Mouse (Mus musculus) limb, embryonic 14.5 days (tissue): ENCODE measurements around the gene Tbl1x. TPM values are rescaled to one million over a fixed set of nuclear protein-coding genes. Genes with fewer than 3 reads are reported as not detected.

Experiments used
- ATAC-seq: fragments of 200-750 bp; cut with Nextera tagmentation; 2 replicates; pipeline ENCODE4 v1.8.0; 2017; ENCODE audit warnings: low read depth, moderate number of reproducible peaks, moderate TSS enrichment; ENCODE audit not compliant: low FRiP score
- DNase-seq: peaks from one replicate; pipeline ENCODE4 v3.0.0-alpha.2; 2015; ENCODE audit warnings: low spot score
- H3K27ac ChIP-seq: fragments of 300-500 bp; sonication (generic); replicated peaks from 2 replicates; pipeline ENCODE4 v1.5.1; 2014; ENCODE audit warnings: low read depth, mild to moderate bottlenecking, low read length, moderate library complexity, mixed read lengths
- H3K27me3 ChIP-seq: fragments of 300-500 bp; sonication (generic); 2 replicates; pipeline ENCODE4 v1.6.1; 2014; ENCODE audit warnings: low read length, mixed read lengths; ENCODE audit not compliant: control insufficient read depth, insufficient read depth
- H3K36me3 ChIP-seq: fragments of 300-500 bp; sonication (generic); 2 replicates; pipeline ENCODE4 v1.6.1; 2014; ENCODE audit warnings: mild to moderate bottlenecking, low read length, moderate library complexity, mixed read lengths; ENCODE audit not compliant: control insufficient read depth, insufficient read depth
- H3K4me1 ChIP-seq: fragments of 300-500 bp; sonication (generic); 2 replicates; pipeline ENCODE4 v1.6.1; 2014; ENCODE audit warnings: antibody characterized with exemption, low read length, mixed read lengths; ENCODE audit not compliant: control insufficient read depth, insufficient read depth
- H3K4me2 ChIP-seq: fragments of 300-500 bp; sonication (generic); replicated peaks from 2 replicates; pipeline ENCODE4 v1.6.1; 2014; ENCODE audit warnings: low read depth, mild to moderate bottlenecking, low read length, moderate library complexity; ENCODE audit not compliant: severe bottlenecking
- H3K4me3 ChIP-seq: fragments of 300-500 bp; sonication (generic); replicated peaks from 2 replicates; pipeline ENCODE4 v1.5.1; 2014; ENCODE audit warnings: low read length
- H3K9ac ChIP-seq: fragments of 300-500 bp; sonication (generic); 2 replicates; pipeline ENCODE4 v1.6.1; 2014; ENCODE audit warnings: mild to moderate bottlenecking, low read depth, low read length, moderate library complexity; ENCODE audit not compliant: severe bottlenecking
- H3K9me3 ChIP-seq: fragments of 300-500 bp; sonication (generic); 2 replicates; pipeline ENCODE4 v1.6.1; 2016; ENCODE audit warnings: low read length; ENCODE audit not compliant: control insufficient read depth
- POLR2A ChIP-seq: fragments of 200-500 bp; IDR thresholded peaks from 2 replicates; pipeline ENCODE4 v1.8.0; 2012; ENCODE audit warnings: inconsistent platforms, mild to moderate bottlenecking, moderate library complexity, borderline replicate concordance; ENCODE audit not compliant: insufficient read depth, insufficient read length; ENCODE audit errors: extremely low read depth
- WGBS: fragments of 180-500 bp; shearing (Covaris S2); extraction: QIAGEN DNeasy Blood & Tissue Kit; methylation state at CpG from one replicate; pipeline ENCODE4 v1.1.7; 2014; 5-methylcytosine and 5-hydroxymethylcytosine counted together
- polyA plus RNA-seq, 2 experiments: library from polyadenylated mRNA; depleted of rRNA in 1 of 2; stranded (reverse) in 1 of 2; unstranded in 1 of 2; fragments of >200 nt; fragmentation: Nextera tagmentation in 1 of 2; extraction: Ambion mirVana in 1 of 2; gene quantifications; 2 replicates each; pipeline versions ENCODE4 v1.2.1 to v1.2.3; 2012 to 2014

Gene Tbl1x
- polyA plus RNA-seq (2012; rRNA removed) (56.8 and 60.2 TPM in 2 replicates), polyA plus RNA-seq (2014; fragmentation: Nextera tagmentation; extraction: Ambion mirVana) (77.2 and 82.6 TPM in 2 replicates)

- H3K36me3 ChIP-seq = no peaks in the 10 kb centered on the region
- no peaks in the 10 kb centered on the region for H3K27me3 ChIP-seq
- DNase-seq (peak; percentile 76), ATAC-seq (peak; percentile 69)
- peaks cover 4% of the 10 kb centered on the region; the same call in 1 of the 2 replicates for H3K4me1 ChIP-seq
- no peaks in the 10 kb centered on the region for H3K9me3 ChIP-seq
- H3K4me2 ChIP-seq = peak within 1 kb of the TSS; percentile 50
- peak within 1 kb of the TSS; percentile 97 for H3K27ac ChIP-seq
- 18% methylated on average over 14 of the region's 76 CpGs for WGBS
- H3K4me3 ChIP-seq = peak within 1 kb of the TSS; percentile 64
- peak within 1 kb of the TSS; percentile 88 for H3K9ac ChIP-seq
- 0 out of 2 replicates have a peak, but pooled peaks have one; percentile 21 for TF ChIP-seq POLR2A
These were observed at the start of gene Tbl1x for GRCm38 (mm10) chrX:77510371-77511300. TSS of gene Tbl1x (plus strand) at chrX:77511013.

GRCm38 (mm10) chrX:77469216-77469615 lies 41.6 kb upstream of the Tbl1x start:
- ATAC-seq (no peak), DNase-seq (no peak)
- Histone ChIP-seq H3K27me3 (no peaks in the 10 kb centered on the region), H3K9me3 (no peaks in the 10 kb centered on the region), H3K4me3 (no peak overlapping the region), H3K9ac (no peak overlapping the region), H3K4me1 (no peaks in the 10 kb centered on the region), H3K27ac (no peak overlapping the region), H3K4me2 (no peak overlapping the region), H3K36me3 (no peaks in the 10 kb centered on the region)
- 58% methylated on average over 1 of the region's 1 CpGs for WGBS
- TF ChIP-seq POLR2A = no peak

- Histone ChIP-seq H3K9me3 (no peaks in the 10 kb centered on the region), H3K9ac (no peak overlapping the region), H3K4me3 (no peak overlapping the region), H3K27ac (no peak overlapping the region), H3K27me3 (no peaks in the 10 kb centered on the region), H3K4me1 (no peaks in the 10 kb centered on the region), H3K36me3 (no peaks in the 10 kb centered on the region), H3K4me2 (no peak overlapping the region)
- ATAC-seq (no peak), DNase-seq (no peak)
- no peak for TF ChIP-seq POLR2A
- 78% methylated on average over 1 of the region's 1 CpGs for WGBS
These were observed 38.0 kb upstream of the Tbl1x start for GRCm38 (mm10) chrX:77472858-77473257.

GRCm38 (mm10) chrX:77473511-77473910 lies 37.3 kb upstream of the Tbl1x start:
- DNase-seq = no peak
- Histone ChIP-seq H3K4me1 (no peaks in the 10 kb centered on the region), H3K27ac (no peak overlapping the region), H3K36me3 (no peaks in the 10 kb centered on the region), H3K9ac (no peak overlapping the region), H3K4me2 (no peak overlapping the region), H3K4me3 (no peak overlapping the region), H3K9me3 (no peaks in the 10 kb centered on the region), H3K27me3 (no peaks in the 10 kb centered on the region)
- no peak for TF ChIP-seq POLR2A
- no peak for ATAC-seq
- 72% methylated on average over 1 of the region's 1 CpGs for WGBS

GRCm38 (mm10) chrX:77474551-77474950 lies 36.3 kb upstream of the Tbl1x start:
- H3K27ac ChIP-seq = no peak overlapping the region
- DNase-seq (no peak), ATAC-seq (no peak)
- WGBS = 21% methylated on average over 1 of the region's 1 CpGs
- no peak overlapping the region for H3K4me3 ChIP-seq
- no peak for TF ChIP-seq POLR2A
- no peaks in the 10 kb centered on the region for H3K27me3 ChIP-seq
- no peaks in the 10 kb centered on the region for H3K36me3 ChIP-seq
- no peaks in the 10 kb centered on the region for H3K9me3 ChIP-seq
- no peak overlapping the region for H3K9ac ChIP-seq
- H3K4me2 ChIP-seq = no peak overlapping the region
- H3K4me1 ChIP-seq = no peaks in the 10 kb centered on the region
